Mouse (Mus musculus): ENCODE data around the gene Adat2. TPM values are rescaled to one million over a fixed set of nuclear protein-coding genes. Genes with fewer than 3 reads are reported as not detected.

Gene Adat2
- polyA plus RNA-seq, 1 experiment from 2014 or later, result 5.2 TPM

Other genes starting within 250 kb of the Adat2 start
- 16.8 and 18.3 TPM in 2 replicates for gene Phactr2, start 78.5 kb upstream of the Adat2 start, polyA plus RNA-seq (2016; fragmentation: Nextera tagmentation; extraction: Ambion mirVana)
- 27.0 and 27.1 TPM in 2 replicates for gene Fuca2, start 53.4 kb upstream of the Adat2 start, polyA plus RNA-seq (2016; fragmentation: Nextera tagmentation; extraction: Ambion mirVana)
- 16.3 and 19.8 TPM in 2 replicates for gene Pex3, start 248 bp downstream of the Adat2 start, polyA plus RNA-seq (2016; fragmentation: Nextera tagmentation; extraction: Ambion mirVana)

All from embryonic facial prominence, embryonic 10.5 days (tissue).